Mouse (Mus musculus) embryo, embryonic 11 days (tissue): ENCODE results near the gene Cdk14.
"Not testable (repeated sequence)": the region's sequence is repeated elsewhere in the genome, so short reads cannot be mapped to it uniquely, and the experiment has no call there.

Source experiments
- DNase-seq: peaks from one replicate; pipeline ENCODE4 v3.0.0-alpha.2; 2015

Gene Cdk14

GRCm38 (mm10) chr5:5260966-5261724 is 159.0 kb downstream of the Cdk14 start:
- no peak for DNase-seq

GRCm38 (mm10) chr5:5260309-5260708 is 159.8 kb downstream of the Cdk14 start:
- no peak for DNase-seq

DNA sequence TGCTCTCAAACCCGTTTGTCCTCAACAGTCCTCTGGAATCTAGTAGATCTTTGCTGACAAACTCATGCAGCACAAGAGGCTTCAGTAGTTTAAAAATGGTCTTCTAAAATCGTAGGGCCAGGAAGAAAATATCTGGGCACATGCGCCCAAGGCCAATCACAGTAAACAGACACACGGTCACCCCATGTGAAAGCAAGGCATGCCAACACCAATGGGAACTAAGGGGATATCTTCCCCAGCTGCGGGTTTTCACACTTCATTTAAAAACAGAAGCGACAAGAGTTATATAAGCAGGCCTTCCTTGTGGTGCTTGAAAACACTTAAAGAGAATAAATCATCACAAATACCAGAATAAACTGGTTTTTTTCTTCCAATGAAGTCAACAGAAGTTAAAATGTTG is 165.7 kb downstream of the Cdk14 start:
- DNase-seq, result no peak

GRCm38 (mm10) chr5:5253177-5253576 is 166.9 kb downstream of the Cdk14 start:
- no peak for DNase-seq

DNA sequence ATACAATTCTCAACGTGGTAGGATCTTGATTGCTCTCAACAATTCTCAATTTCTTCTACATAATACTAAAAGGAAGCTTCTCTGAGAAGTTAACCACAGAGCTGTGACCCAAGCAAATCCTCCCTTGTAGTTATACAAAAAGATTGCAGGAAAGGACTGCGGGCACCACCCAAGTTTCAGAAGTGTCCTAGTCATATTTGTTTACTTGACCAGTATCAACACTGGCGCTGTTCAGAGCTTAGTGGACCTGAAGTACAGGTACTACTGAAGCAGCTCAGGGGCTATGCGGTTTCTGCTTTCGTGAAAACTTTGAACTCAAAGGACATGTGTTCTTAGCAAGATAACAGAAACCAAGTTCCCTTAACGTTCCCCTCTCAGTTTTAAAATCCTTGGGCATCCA is 172.4 kb downstream of the Cdk14 start:
- DNase-seq, result no peak

DNA sequence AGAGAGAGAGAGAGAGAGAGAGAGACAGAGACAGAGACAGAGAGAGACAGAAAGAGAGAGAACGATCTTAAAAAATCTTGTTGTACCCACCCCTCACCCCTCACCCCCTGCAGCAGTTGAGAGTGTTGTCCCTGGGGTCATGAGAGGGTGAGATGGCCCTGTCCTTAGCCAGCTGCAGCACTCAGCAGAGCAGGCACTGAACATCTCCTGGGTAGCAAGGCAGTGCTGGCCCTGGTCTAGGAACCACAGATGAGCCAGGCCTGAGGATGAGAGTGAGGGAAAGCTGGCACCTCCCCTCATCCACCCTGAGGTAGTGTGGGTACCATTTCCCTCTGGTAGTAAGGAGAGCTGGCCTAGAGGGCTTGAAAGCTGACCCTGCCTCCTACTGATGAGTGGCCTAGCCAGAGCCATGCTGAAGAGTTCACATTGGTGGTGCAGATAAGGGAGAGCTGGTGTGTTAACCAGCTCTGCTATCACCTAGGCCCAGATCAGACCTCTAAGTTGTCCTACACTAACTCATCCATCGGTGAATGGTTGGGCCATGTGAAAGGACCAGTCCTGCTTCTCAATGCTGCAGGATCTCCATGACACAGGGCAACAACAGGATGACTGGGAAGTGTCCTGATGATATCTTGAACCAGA is 173.5 kb downstream of the Cdk14 start:
- DNase-seq, result no peak

GRCm38 (mm10) chr5:5245182-5245581 is 174.9 kb downstream of the Cdk14 start:
- DNase-seq, result no peak

- no peak for DNase-seq
These were observed 176.5 kb downstream of the Cdk14 start for GRCm38 (mm10) chr5:5243648-5244047.

DNA sequence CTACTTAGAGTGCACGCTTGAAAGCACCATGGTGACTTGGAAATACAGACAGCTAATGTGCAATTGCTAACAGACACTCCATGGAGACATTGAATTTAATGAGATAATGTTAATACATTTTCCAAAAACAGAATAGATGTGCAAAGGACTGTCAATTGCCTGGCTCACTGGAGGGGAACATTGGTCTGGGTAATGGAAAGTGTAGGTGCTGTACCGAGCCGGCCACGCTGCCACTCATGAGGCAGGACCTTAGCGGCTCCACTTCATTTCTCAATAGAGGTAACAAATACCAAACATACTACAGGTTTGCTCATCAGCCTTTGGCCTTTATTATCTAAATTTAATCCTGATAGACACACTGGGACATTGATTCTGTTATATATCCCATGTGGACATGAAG is 177.4 kb downstream of the Cdk14 start:
- DNase-seq, result no peak

DNA sequence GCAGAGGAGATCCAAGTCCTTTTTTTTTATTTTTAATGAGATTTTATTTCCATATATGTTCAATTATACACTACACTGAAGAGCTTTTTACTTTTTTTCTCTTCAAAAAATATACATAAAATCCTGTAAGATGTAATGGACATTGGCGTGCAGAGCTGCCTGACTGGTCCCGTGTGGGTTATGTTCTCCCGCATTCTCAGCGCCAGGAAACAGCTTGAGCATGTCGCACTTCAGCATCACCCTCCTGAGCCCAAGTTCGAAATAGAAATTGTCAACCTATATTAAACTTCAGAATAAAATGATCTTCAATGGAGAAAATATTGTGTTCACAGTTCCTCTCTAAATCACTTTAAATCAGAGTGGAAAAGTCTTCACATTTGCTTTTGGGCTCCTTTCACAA is 179.0 kb downstream of the Cdk14 start:
- no peak for DNase-seq

GRCm38 (mm10) chr5:5240121-5240520 is 180.0 kb downstream of the Cdk14 start:
- no peak for DNase-seq

GRCm38 (mm10) chr5:5234935-5235334 is 185.2 kb downstream of the Cdk14 start:
- not testable (repeated sequence) for DNase-seq

DNA sequence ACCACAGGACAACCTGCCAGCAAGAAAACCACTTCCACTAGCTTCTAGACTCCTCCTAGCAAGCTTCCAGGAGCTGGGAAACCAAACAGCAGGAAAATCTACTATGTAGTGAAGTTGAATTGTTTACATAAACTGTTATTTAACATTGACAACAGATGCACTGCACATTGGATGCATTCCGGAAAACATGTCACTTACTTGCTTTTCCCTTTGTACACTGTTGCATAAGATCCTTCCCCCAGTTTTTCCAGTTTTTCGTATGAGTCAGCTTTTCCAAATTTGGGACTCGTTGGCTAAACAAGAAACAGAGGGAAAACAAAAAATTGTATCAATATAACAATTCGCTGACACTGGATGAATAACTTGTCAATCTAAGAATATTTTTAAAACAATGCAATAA is 193.1 kb downstream of the Cdk14 start:
- DNase-seq, result no peak

- no peak for DNase-seq
These were observed 208.4 kb downstream of the Cdk14 start for GRCm38 (mm10) chr5:5211780-5212135.

GRCm38 (mm10) chr5:5211034-5211779 is 208.9 kb downstream of the Cdk14 start:
- DNase-seq, result no peak

DNA sequence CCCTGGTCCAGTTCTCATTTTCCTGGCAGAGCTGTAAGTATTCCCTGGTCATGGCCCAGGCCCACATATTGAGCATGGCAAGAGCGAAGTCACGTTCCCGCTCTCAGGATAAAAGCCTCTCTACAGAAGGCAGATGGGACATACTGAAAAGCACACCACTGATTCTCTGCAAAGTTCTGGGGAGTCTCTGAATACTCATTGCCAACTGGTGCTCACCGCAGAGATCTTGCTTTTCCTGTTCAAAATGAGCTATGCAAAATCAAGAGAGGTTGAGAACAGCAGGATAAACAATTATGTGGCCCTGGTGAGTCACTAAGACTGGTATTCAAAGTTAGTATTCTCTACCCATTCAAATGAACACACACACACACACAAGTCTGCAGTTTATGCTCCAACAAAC is 212.1 kb downstream of the Cdk14 start:
- DNase-seq, result no peak

- DNase-seq, result peak; percentile 4
These were observed 214.1 kb downstream of the Cdk14 start for GRCm38 (mm10) chr5:5206012-5206411.

- no peak for DNase-seq
These were observed 225.4 kb downstream of the Cdk14 start for GRCm38 (mm10) chr5:5194562-5195221.

DNA sequence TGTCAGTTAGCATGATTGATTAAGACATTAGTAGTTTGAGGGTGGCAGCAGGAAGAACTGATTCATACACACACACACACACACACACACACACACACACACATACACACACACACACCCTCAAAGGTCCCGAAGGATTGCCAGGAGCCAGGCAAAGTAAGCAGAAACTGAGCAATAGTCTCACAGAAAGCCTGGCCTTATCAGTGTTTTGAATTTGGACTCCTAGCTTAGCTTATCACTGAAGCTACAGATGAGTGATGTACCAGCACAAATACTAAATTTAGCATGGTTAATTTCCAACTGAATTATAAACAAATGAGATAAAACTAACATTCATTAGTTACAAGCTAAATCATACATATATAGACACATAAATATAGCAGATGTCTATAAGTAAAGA is 230.5 kb downstream of the Cdk14 start:
- no peak for DNase-seq

DNA sequence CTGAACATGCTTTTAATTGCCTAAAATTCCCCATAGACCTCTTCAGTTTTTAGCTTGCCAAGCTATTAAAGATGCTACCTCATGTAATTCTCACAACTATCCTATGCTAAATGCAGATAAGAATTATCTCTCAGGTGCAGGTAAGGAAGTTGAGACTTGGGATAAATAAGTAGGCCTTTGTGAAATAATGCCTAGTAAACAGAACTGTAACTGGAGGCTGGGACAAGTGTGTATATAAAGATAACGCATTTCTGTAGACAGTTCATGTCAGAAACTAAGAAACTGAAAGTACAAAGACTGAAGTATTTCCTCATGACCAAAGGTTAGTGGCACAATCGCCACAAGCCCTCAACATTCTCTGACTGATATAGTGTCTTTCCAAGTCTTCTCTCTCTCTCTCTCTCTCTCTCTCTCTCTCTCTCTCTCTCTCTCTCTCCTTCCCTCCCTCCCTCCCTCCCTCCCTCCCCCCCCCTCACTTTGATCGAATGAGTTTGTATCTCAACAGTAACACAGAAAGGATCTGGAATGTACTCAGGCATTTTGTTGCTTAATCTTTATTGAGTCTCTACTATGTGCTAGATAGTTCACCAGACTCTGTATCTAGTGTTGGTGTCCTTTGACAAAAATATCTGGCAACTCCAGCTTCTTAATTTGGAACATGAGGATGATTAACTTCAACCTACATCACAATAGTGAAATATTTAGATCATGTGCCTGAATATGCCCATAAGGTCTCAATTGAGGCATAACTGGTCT is 233.9 kb downstream of the Cdk14 start:
- DNase-seq, result no peak

- no peak for DNase-seq
These were observed 234.6 kb downstream of the Cdk14 start for GRCm38 (mm10) chr5:5185521-5185920.

- DNase-seq, result no peak
These were observed 239.4 kb downstream of the Cdk14 start for GRCm38 (mm10) chr5:5180711-5181110.

DNA sequence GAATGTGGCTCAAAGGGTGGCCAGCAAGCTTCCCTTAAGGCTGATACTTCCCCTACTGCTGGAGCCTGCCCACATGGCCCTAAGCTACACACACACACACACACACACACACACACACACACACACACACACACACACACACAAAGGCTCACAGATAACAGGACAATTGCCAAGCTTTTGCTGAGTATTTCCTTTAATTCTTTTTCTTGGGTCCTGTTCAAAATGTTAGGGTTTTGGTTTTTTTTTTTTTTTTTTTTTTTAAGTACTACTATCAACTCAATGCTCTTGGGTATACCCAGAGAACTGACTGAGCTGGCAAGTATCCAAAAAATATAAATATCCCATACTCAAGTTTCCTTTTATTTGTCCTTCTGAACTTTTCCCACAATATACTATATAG is 239.8 kb downstream of the Cdk14 start:
- DNase-seq, result no peak
